Mouse (Mus musculus): Measurements from ENCODE around the gene Fbxw8. TPM values are rescaled to one million over a fixed set of nuclear protein-coding genes. Genes with fewer than 3 reads are reported as not detected.

The Fbxw8 gene
- polyA plus RNA-seq (2012; rRNA removed) = 20.3 and 21.8 TPM in 2 replicates

- no peaks in the 10 kb centered on the region for H3K27me3 ChIP-seq (ENCODE audit: control insufficient read depth, insufficient read depth, low read length)
- peak; percentile 50 to 59 for DNase-seq (ENCODE audit: low read depth in 1 of 2, low spot score in 2 of 2)
- TF ChIP-seq CTCF (IDR thresholded peaks at IDR 0.05; ENCODE audit: extremely low read depth, insufficient read depth, insufficient read length, insufficient replicate concordance) (no peak), POLR2A (IDR thresholded peaks at IDR 0.05; ENCODE audit: low read depth, low read length) (peak; percentile 20; the same call in 1 of the 2 replicates)
- H3K4me3 ChIP-seq (ENCODE audit: extremely low read depth, insufficient read depth, insufficient read length) = peak within 1 kb of the TSS; percentile 84
- H3K4me1 ChIP-seq (ENCODE audit: control insufficient read depth, insufficient read depth, insufficient read length) = no peaks in the 10 kb centered on the region; the same call in 1 of the 2 replicates
- 1% methylated on average over 66 of the region's 67 CpGs for WGBS
- H3K27ac ChIP-seq (ENCODE audit: insufficient read depth, low read length) = no peak within 1 kb of the TSS
- peaks cover 2% of the 10 kb centered on the region; the same call in 1 of the 2 replicates for H3K36me3 ChIP-seq (ENCODE audit: control insufficient read depth, insufficient read depth, low read length)
Observed at GRCm38 (mm10) chr5:118154839-118155564, at the start of gene Fbxw8. TSS of gene Fbxw8 (minus strand) at chr5:118155464.

DNA sequence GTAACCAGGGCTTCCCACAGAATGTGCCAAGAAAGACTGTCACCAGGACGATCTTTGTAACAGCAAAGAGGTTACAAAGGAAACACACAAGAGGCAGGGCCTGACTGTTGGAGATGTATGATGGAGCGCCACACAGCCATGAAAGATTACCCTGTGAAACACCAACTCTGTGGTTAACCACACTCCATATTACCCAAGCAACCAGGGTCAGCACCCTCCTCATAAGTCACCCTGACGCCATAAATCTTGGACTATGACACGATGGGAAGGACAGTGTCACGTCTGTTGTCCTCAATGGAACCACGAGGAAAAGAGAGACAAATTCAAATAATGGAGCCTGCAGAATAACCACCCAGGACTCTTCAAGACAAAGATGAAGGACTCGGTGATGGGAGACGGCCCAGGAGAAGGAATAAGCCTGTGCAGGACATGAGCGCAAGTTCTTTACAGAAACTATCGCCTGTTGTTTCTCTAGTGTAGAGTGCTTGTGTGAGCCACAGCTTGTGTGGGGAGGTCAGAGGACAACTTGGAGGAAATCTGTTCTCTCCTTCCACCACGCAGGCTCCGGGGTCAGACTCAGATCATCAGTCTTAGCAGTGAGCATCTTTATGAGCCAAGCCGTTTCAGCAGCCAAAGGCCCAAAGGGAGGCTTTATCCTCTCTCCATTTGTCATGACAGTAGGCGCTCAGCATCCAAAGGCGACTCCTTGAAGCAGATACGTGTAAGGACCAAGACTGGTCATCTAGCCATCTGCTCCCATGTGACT is 49.6 kb upstream of the Fbxw8 start:
- no peak for DNase-seq (ENCODE audit: low read depth in 1 of 2, low spot score in 2 of 2)
- Histone ChIP-seq H3K36me3 (ENCODE audit: control insufficient read depth, insufficient read depth, low read length) (no peaks in the 10 kb centered on the region), H3K4me3 (ENCODE audit: extremely low read depth, insufficient read depth, insufficient read length) (no peak overlapping the region), H3K27ac (ENCODE audit: insufficient read depth, low read length) (no peak overlapping the region), H3K4me1 (ENCODE audit: control insufficient read depth, insufficient read depth, insufficient read length) (no peaks in the 10 kb centered on the region), H3K27me3 (ENCODE audit: control insufficient read depth, insufficient read depth, low read length) (no peaks in the 10 kb centered on the region)
- TF ChIP-seq CTCF (IDR thresholded peaks at IDR 0.05; ENCODE audit: extremely low read depth, insufficient read depth, insufficient read length, insufficient replicate concordance) (no peak), POLR2A (IDR thresholded peaks at IDR 0.05; ENCODE audit: low read depth, low read length) (no peak)
- 43% methylated on average over 16 of the region's 16 CpGs for WGBS

DNA sequence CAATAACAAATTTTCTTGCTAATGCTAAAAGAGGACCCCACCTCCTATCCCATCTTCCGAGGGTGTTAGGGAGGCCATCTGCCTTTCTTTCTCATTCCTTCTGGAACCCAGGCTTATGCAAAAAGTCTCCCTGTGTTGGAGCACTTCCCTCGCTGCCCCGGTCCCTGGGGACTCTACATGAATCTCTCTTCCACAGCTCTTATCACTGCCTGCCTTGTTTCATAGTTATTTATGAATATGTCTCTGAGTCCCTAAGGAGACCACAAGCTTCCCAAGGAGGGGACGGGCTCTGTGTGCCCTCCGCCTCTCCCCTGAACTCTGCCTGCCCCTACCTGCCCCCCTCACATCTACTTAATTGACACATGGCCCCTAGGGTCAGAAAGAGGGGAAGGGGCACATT is 44.4 kb upstream of the Fbxw8 start:
- no peak for DNase-seq (ENCODE audit: low read depth in 1 of 2, low spot score in 2 of 2)
- no peak overlapping the region for H3K4me3 ChIP-seq (ENCODE audit: extremely low read depth, insufficient read depth, insufficient read length)
- H3K27me3 ChIP-seq (ENCODE audit: control insufficient read depth, insufficient read depth, low read length) = no peaks in the 10 kb centered on the region
- H3K27ac ChIP-seq (ENCODE audit: insufficient read depth, low read length) = no peak overlapping the region
- H3K36me3 ChIP-seq (ENCODE audit: control insufficient read depth, insufficient read depth, low read length) = no peaks in the 10 kb centered on the region
- WGBS = 68% methylated on average over 5 of the region's 5 CpGs
- TF ChIP-seq CTCF (IDR thresholded peaks at IDR 0.05; ENCODE audit: extremely low read depth, insufficient read depth, insufficient read length, insufficient replicate concordance) = no peak
- TF ChIP-seq POLR2A (IDR thresholded peaks at IDR 0.05; ENCODE audit: low read depth, low read length) = no peak
- no peaks in the 10 kb centered on the region for H3K4me1 ChIP-seq (ENCODE audit: control insufficient read depth, insufficient read depth, insufficient read length)

DNA sequence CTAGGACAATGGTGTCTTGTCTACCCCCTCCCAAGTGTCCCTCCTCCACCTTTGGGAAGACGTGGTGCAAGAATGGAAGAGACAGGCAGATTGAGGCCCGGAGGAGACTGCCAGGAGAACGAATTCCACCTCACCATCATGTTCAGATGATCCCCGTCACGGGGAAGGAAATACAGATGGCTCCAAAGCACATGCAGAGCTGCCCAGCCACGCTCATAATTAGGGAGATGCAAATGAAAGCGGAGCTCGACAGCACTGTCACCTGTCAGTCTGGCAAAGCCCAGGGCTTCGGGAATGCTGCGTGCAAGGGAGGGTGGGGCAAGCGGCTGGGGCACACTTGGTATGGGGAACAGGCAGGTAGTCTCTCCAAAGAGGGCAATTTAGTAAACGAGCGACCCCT is 42.2 kb upstream of the Fbxw8 start:
- no peaks in the 10 kb centered on the region for H3K36me3 ChIP-seq (ENCODE audit: control insufficient read depth, insufficient read depth, low read length)
- no peak for DNase-seq (ENCODE audit: low read depth in 1 of 2, low spot score in 2 of 2)
- H3K27ac ChIP-seq (ENCODE audit: insufficient read depth, low read length) = no peak overlapping the region
- H3K4me3 ChIP-seq (ENCODE audit: extremely low read depth, insufficient read depth, insufficient read length) = no peak overlapping the region
- no peaks in the 10 kb centered on the region for H3K27me3 ChIP-seq (ENCODE audit: control insufficient read depth, insufficient read depth, low read length)
- H3K4me1 ChIP-seq (ENCODE audit: control insufficient read depth, insufficient read depth, insufficient read length) = no peaks in the 10 kb centered on the region
- 80% methylated on average over 13 of the region's 13 CpGs for WGBS
- no peak for TF ChIP-seq CTCF (IDR thresholded peaks at IDR 0.05; ENCODE audit: extremely low read depth, insufficient read depth, insufficient read length, insufficient replicate concordance)

DNA sequence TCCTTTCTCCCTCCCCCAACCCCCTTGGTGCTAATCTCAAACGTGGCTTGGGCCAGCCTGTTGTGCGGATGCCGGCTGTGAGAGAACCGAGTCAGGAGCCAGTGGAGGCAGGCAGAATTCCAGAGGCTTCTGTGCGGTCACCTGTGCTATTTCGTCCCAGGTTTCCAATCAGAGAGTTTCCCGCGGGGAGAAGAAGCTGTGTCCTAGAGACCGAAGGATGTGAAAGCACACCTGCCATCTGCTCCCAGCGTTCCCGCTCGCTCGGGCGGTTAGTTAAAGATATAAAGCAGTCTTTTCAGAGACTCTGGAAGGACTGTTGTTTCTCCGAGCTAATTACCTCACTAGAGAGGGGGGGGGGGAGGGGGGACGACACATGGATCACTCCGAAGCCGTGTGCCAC is 37.0 kb upstream of the Fbxw8 start:
- TF ChIP-seq CTCF (IDR thresholded peaks at IDR 0.05; ENCODE audit: extremely low read depth, insufficient read depth, insufficient read length, insufficient replicate concordance) (no peak), POLR2A (IDR thresholded peaks at IDR 0.05; ENCODE audit: low read depth, low read length) (no peak)
- WGBS = 39% methylated on average over 18 of the region's 18 CpGs

GRCm38 (mm10) chr5:118190491-118190890 is 35.2 kb upstream of the Fbxw8 start:
- Histone ChIP-seq H3K27me3 (ENCODE audit: control insufficient read depth, insufficient read depth, low read length) (no peaks in the 10 kb centered on the region), H3K4me1 (ENCODE audit: control insufficient read depth, insufficient read depth, insufficient read length) (no peaks in the 10 kb centered on the region), H3K27ac (ENCODE audit: insufficient read depth, low read length) (no peak overlapping the region), H3K4me3 (ENCODE audit: extremely low read depth, insufficient read depth, insufficient read length) (no peak overlapping the region), H3K36me3 (ENCODE audit: control insufficient read depth, insufficient read depth, low read length) (no peaks in the 10 kb centered on the region)
- no peak for TF ChIP-seq POLR2A (IDR thresholded peaks at IDR 0.05; ENCODE audit: low read depth, low read length)
- TF ChIP-seq CTCF (IDR thresholded peaks at IDR 0.05; ENCODE audit: extremely low read depth, insufficient read depth, insufficient read length, insufficient replicate concordance) = no peak
- WGBS = 62% methylated on average over 9 of the region's 9 CpGs
- DNase-seq (ENCODE audit: low read depth in 1 of 2, low spot score in 2 of 2) = no peak

More for the DNA sequence above, 37.0 kb upstream of the Fbxw8 start:
- Histone ChIP-seq H3K27ac (ENCODE audit: insufficient read depth, low read length) (no peak overlapping the region), H3K4me1 (ENCODE audit: control insufficient read depth, insufficient read depth, insufficient read length) (no peaks in the 10 kb centered on the region), H3K36me3 (ENCODE audit: control insufficient read depth, insufficient read depth, low read length) (no peaks in the 10 kb centered on the region), H3K4me3 (ENCODE audit: extremely low read depth, insufficient read depth, insufficient read length) (no peak overlapping the region), H3K27me3 (ENCODE audit: control insufficient read depth, insufficient read depth, low read length) (no peaks in the 10 kb centered on the region)
- no peak for DNase-seq (ENCODE audit: low read depth in 1 of 2, low spot score in 2 of 2)
